Mouse (Mus musculus) liver, adult 10 weeks (tissue): ENCODE measurements around the gene Rhbdl2. TPM values are rescaled to one million over a fixed set of nuclear protein-coding genes. Genes with fewer than 3 reads are reported as not detected.

Experiments
- polyA plus RNA-seq: library from polyadenylated mRNA; stranded (reverse); fragments of 350-450 nt; fragmentation: Illumina TruSeq; extraction: RNeasy Lipid Tissue Mini Kit (QIAGEN cat#74804); gene quantifications from one replicate; pipeline ENCODE4 v1.2.3, GENCODE M21; 2014; ENCODE audit warnings: low read depth, low replicate concordance

Gene Rhbdl2
- polyA plus RNA-seq: not detected

DNA sequence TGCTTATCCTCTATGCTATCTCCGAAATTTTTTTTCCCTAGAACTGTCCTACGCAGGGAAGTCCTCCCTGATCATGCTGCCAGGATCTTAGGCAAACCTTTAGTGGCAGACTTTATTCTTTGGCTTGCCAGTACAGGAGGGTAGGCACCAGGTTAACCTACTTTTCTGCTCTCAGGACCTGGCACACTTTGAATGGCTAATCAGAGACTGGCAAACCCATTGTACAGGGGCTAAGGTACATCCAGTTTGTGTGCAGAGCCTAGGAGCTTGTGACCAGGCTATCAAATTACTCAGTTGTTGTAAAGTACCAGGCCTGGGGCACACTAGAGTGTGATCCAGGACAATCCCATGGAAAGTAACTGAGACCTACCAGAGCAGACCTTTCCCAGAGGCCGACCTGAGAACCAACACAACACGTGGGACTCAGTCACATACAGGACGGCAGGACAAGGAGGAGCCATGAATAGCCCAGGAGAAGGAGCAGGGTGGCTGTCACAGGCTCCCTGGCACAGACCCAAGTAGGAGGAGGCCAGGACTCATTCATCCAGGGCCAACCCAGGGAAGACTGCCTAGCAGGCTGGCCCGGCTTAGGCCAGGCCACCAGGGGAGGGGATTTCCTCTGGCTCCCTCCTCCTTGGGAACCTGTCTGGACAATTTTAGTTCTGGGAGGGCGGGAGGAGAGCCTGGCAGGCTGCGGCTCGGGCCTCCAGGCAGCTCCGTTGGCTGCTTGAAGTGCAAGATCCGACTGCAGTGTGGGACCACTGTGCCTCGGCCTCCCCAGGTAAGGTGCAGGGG, at the start of gene Rhbdl2:
Gene Rhbdl2, plus strand, starts transcription at position 684 of the 795 bp plus-strand sequence.

DNA sequence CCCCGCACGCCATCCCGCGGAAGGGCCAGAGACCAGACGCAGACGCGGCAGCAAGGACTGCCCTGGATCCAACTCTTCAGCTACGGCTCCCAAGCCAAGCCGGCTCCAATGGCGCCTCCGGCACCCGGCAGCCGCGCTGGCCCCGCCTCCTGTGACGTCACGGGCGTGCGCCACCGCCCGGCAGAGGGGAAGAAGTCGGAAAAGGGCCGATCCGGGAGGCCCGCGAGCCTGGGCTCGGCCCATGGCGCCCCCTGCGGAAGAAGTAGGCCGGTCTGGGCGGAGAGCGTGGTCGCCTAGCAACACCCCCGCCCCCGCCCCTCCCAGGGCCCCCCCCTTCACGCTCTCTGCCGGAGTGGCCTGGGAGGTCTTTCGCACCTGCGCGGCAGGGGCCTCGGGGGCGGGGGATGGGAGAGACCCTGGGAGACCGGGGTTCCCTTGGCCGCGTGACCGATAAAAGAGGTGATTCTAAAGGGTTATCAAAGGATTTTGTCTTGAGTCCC, 37.5 kb upstream of the Rhbdl2 start, which contains the start of gene Akirin1:
Gene Akirin1, minus strand, starts transcription at position 194 of the 500 bp plus-strand sequence.

DNA sequence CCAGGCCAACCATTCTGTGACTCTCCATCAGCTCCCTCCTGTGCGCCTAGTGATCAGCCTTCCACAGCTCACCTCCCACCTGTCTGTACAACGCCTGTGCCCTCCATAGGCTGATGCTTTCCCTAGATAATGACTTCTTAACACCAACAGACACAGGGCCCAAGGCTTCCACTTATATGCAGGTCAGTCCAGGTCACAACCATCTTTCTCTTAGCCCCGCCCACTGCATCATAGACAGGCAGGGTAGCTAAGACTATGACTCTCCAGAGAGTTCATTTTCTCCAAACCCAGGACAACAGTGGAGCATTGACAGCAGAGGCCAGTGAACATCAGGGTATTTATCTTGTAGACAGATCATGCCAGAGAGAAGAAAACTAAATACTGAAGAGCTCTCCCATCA, 71.7 kb downstream of the Rhbdl2 start, which contains the start of gene 4933427I04Rik:
Gene 4933427I04Rik, plus strand, starts transcription at position 301 of the 400 bp plus-strand sequence.

Other genes starting within 250 kb of the Rhbdl2 start
- gene Macf1, start 103.5 kb upstream of the Rhbdl2 start, polyA plus RNA-seq: 50.5 TPM
- gene Ndufs5, start 69.7 kb upstream of the Rhbdl2 start, polyA plus RNA-seq: 40.2 TPM
- gene Akirin1, start 37.5 kb upstream of the Rhbdl2 start, polyA plus RNA-seq: 41.5 TPM
- not detected for gene 4933427I04Rik, start 71.8 kb downstream of the Rhbdl2 start, polyA plus RNA-seq
- 40.1 TPM for gene Mycbp, start 117.0 kb downstream of the Rhbdl2 start, polyA plus RNA-seq
- gene Rragc, start 129.6 kb downstream of the Rhbdl2 start, polyA plus RNA-seq: 83.6 TPM
- gene 4930535I16Rik, start 130.1 kb downstream of the Rhbdl2 start, polyA plus RNA-seq: not detected